Mouse (Mus musculus) hindbrain, embryonic 16.5 days (tissue): ENCODE results near the gene Lpcat1. TPM values are rescaled to one million over a fixed set of nuclear protein-coding genes. Genes with fewer than 3 reads are reported as not detected.

Experiments used
- ATAC-seq: fragments of 200-750 bp; cut with Nextera tagmentation; 2 replicates; pipeline ENCODE4 v1.8.0; 2017; ENCODE audit warnings: moderate TSS enrichment, moderate library complexity
- H3K27ac ChIP-seq: fragments of 300-500 bp; sonication (generic); 2 replicates; pipeline ENCODE4 v1.5.1; 2014; ENCODE audit warnings: low read depth, mild to moderate bottlenecking, control low read depth, low read length, moderate library complexity
- H3K27me3 ChIP-seq: fragments of 300-500 bp; sonication (generic); replicated peaks from 2 replicates; pipeline ENCODE4 v1.6.1; 2014; ENCODE audit warnings: low read length; ENCODE audit not compliant: control insufficient read depth, insufficient read depth
- H3K36me3 ChIP-seq: fragments of 300-500 bp; sonication (generic); 2 replicates; pipeline ENCODE4 v1.6.1; 2014; ENCODE audit warnings: mild to moderate bottlenecking, low read length, moderate library complexity, mixed read lengths; ENCODE audit not compliant: control insufficient read depth, insufficient read depth
- H3K4me1 ChIP-seq: fragments of 300-500 bp; sonication (generic); 2 replicates; pipeline ENCODE4 v1.6.1; 2014; ENCODE audit warnings: low read depth, low read length; ENCODE audit not compliant: control insufficient read depth, insufficient read depth
- H3K4me2 ChIP-seq: fragments of 300-500 bp; sonication (generic); 2 replicates; pipeline ENCODE4 v1.6.1; 2014; ENCODE audit warnings: mild to moderate bottlenecking, low read length, control low read depth, moderate library complexity
- H3K4me3 ChIP-seq: fragments of 300-500 bp; sonication (generic); 2 replicates; pipeline ENCODE4 v1.5.1; 2014; ENCODE audit warnings: mild to moderate bottlenecking, low read length, control low read depth, moderate library complexity
- H3K9ac ChIP-seq: fragments of 300-500 bp; sonication (generic); 2 replicates; pipeline ENCODE4 v1.6.1; 2014; ENCODE audit warnings: low read depth, mild to moderate bottlenecking, control low read depth, low read length, moderate library complexity
- H3K9me3 ChIP-seq: fragments of 300-500 bp; sonication (generic); 2 replicates; pipeline ENCODE4 v1.6.1; 2014; ENCODE audit warnings: mild to moderate bottlenecking, low read length, moderate library complexity; ENCODE audit not compliant: control insufficient read depth
- WGBS: fragments of 180-500 bp; shearing (Covaris S2); extraction: QIAGEN DNeasy Blood & Tissue Kit; methylation state at CpG from one replicate; pipeline ENCODE4 v1.1.7; 2014; 5-methylcytosine and 5-hydroxymethylcytosine counted together
- polyA plus RNA-seq: library from polyadenylated mRNA; unstranded; fragments of >200 nt; fragmentation: Nextera tagmentation; extraction: Ambion mirVana; gene quantifications from 2 replicates; pipeline ENCODE4 v1.2.1, GENCODE M21; 2015

Gene Lpcat1
- polyA plus RNA-seq, 1 experiment from 2014 or later, result 71.6 TPM

- peaks cover 33% of the 10 kb centered on the region for H3K4me1 ChIP-seq
- ATAC-seq, result no peak
- WGBS, result 73% methylated on average over 3 of the region's 3 CpGs
Measured at GRCm38 (mm10) chr13:73472481-73472880, 5.5 kb downstream of the Lpcat1 start.

GRCm38 (mm10) chr13:73473746-73474145, 6.7 kb downstream of the Lpcat1 start:
- H3K4me3 ChIP-seq, result no peak overlapping the region
- peaks cover 25% of the 10 kb centered on the region for H3K4me1 ChIP-seq
- no peaks in the 10 kb centered on the region for H3K9me3 ChIP-seq
- ATAC-seq, result no peak
- H3K36me3 ChIP-seq, result no peaks in the 10 kb centered on the region
- H3K27me3 ChIP-seq, result no peaks in the 10 kb centered on the region
- no peak overlapping the region for H3K9ac ChIP-seq
- no peak overlapping the region for H3K27ac ChIP-seq
- WGBS, result 100% methylated on average over 2 of the region's 2 CpGs
- H3K4me2 ChIP-seq, result no peak overlapping the region

More at GRCm38 (mm10) chr13:73472481-73472880, 5.5 kb downstream of the Lpcat1 start:
- no peak overlapping the region for H3K9ac ChIP-seq
- H3K4me3 ChIP-seq, result no peak overlapping the region
- H3K4me2 ChIP-seq, result no peak overlapping the region
- no peaks in the 10 kb centered on the region for H3K27me3 ChIP-seq
- no peak overlapping the region for H3K27ac ChIP-seq
- H3K9me3 ChIP-seq, result no peaks in the 10 kb centered on the region
- no peaks in the 10 kb centered on the region for H3K36me3 ChIP-seq

GRCm38 (mm10) chr13:73474163-73474562, 7.2 kb downstream of the Lpcat1 start:
- H3K9ac ChIP-seq, result no peak overlapping the region
- no peaks in the 10 kb centered on the region for H3K36me3 ChIP-seq
- no peak for ATAC-seq
- no peak overlapping the region for H3K4me3 ChIP-seq
- 69% methylated on average over 6 of the region's 6 CpGs for WGBS
- no peaks in the 10 kb centered on the region for H3K9me3 ChIP-seq
- H3K27ac ChIP-seq, result no peak overlapping the region
- H3K4me1 ChIP-seq, result peaks cover 21% of the 10 kb centered on the region
- no peaks in the 10 kb centered on the region for H3K27me3 ChIP-seq
- no peak overlapping the region for H3K4me2 ChIP-seq

GRCm38 (mm10) chr13:73475058-73475980, 8.3 kb downstream of the Lpcat1 start:
- no peak; the same call in 1 of the 2 replicates for ATAC-seq
- H3K9me3 ChIP-seq, result no peaks in the 10 kb centered on the region
- no peak overlapping the region for H3K27ac ChIP-seq
- no peaks in the 10 kb centered on the region for H3K36me3 ChIP-seq
- peaks cover 11% of the 10 kb centered on the region for H3K4me1 ChIP-seq
- H3K9ac ChIP-seq, result no peak overlapping the region
- H3K4me2 ChIP-seq, result no peak overlapping the region
- H3K4me3 ChIP-seq, result no peak overlapping the region
- 93% methylated on average over 12 of the region's 12 CpGs for WGBS
- H3K27me3 ChIP-seq, result no peaks in the 10 kb centered on the region

- Histone ChIP-seq H3K36me3 (no peaks in the 10 kb centered on the region), H3K4me2 (no peak overlapping the region), H3K9ac (no peak overlapping the region), H3K4me3 (no peak overlapping the region), H3K9me3 (no peaks in the 10 kb centered on the region), H3K4me1 (peaks cover 8% of the 10 kb centered on the region), H3K27me3 (no peaks in the 10 kb centered on the region), H3K27ac (no peak overlapping the region)
- WGBS, result 86% methylated on average over 5 of the region's 5 CpGs
- no peak for ATAC-seq
Measured at GRCm38 (mm10) chr13:73476259-73476658, 9.3 kb downstream of the Lpcat1 start.

GRCm38 (mm10) chr13:73476796-73477195, 9.8 kb downstream of the Lpcat1 start:
- Histone ChIP-seq H3K4me3 (no peak overlapping the region), H3K9me3 (no peaks in the 10 kb centered on the region), H3K27me3 (no peaks in the 10 kb centered on the region), H3K27ac (no peak overlapping the region), H3K4me1 (peaks cover 8% of the 10 kb centered on the region), H3K36me3 (no peaks in the 10 kb centered on the region), H3K4me2 (no peak overlapping the region), H3K9ac (no peak overlapping the region)
- WGBS, result 82% methylated on average over 8 of the region's 8 CpGs
- ATAC-seq, result no peak

GRCm38 (mm10) chr13:73477841-73478240, 10.8 kb downstream of the Lpcat1 start:
- Histone ChIP-seq H3K4me1 (peaks cover 8% of the 10 kb centered on the region), H3K9ac (no peak overlapping the region), H3K36me3 (no peaks in the 10 kb centered on the region), H3K27me3 (no peaks in the 10 kb centered on the region), H3K4me2 (no peak overlapping the region), H3K9me3 (no peaks in the 10 kb centered on the region), H3K4me3 (no peak overlapping the region), H3K27ac (no peak overlapping the region)
- ATAC-seq, result no peak
- WGBS, result 79% methylated on average over 2 of the region's 2 CpGs

GRCm38 (mm10) chr13:73482476-73482875, 15.5 kb downstream of the Lpcat1 start:
- WGBS, result 82% methylated on average over 7 of the region's 7 CpGs
- no peak for ATAC-seq
- no peak overlapping the region for H3K4me3 ChIP-seq
- no peaks in the 10 kb centered on the region for H3K27me3 ChIP-seq
- no peak overlapping the region for H3K9ac ChIP-seq
- peaks cover 18% of the 10 kb centered on the region for H3K36me3 ChIP-seq
- no peak overlapping the region for H3K4me2 ChIP-seq
- H3K27ac ChIP-seq, result no peak overlapping the region
- H3K4me1 ChIP-seq, result no peaks in the 10 kb centered on the region; the same call in 1 of the 2 replicates
- H3K9me3 ChIP-seq, result peaks cover 3% of the 10 kb centered on the region; the same call in 1 of the 2 replicates

GRCm38 (mm10) chr13:73483331-73483730, 16.3 kb downstream of the Lpcat1 start:
- H3K27ac ChIP-seq, result no peak overlapping the region
- no peak for ATAC-seq
- H3K4me1 ChIP-seq, result no peaks in the 10 kb centered on the region; the same call in 1 of the 2 replicates
- 91% methylated on average over 6 of the region's 6 CpGs for WGBS
- no peak overlapping the region for H3K4me2 ChIP-seq
- peaks cover 3% of the 10 kb centered on the region; the same call in 1 of the 2 replicates for H3K9me3 ChIP-seq
- H3K9ac ChIP-seq, result no peak overlapping the region
- H3K36me3 ChIP-seq, result peaks cover 19% of the 10 kb centered on the region
- no peaks in the 10 kb centered on the region for H3K27me3 ChIP-seq
- H3K4me3 ChIP-seq, result no peak overlapping the region
